Mouse (Mus musculus): ENCODE data around the gene Stx2.

Gene Stx2

GRCm38 (mm10) chr5:129008412-129008826 is at the start of gene Stx2:
TSS of gene Stx2 (minus strand) at chr5:129008574.
- CTCF ChIA-PET, result no interaction called here

- CTCF ChIA-PET, result no interaction called here
Observed at GRCm38 (mm10) chr5:129054675-129055284, 46.4 kb upstream of the Stx2 start.

- CTCF ChIA-PET, result no interaction called here
Observed at GRCm38 (mm10) chr5:129052636-129053355, 44.4 kb upstream of the Stx2 start.

- CTCF ChIA-PET, result no interaction called here
Observed at GRCm38 (mm10) chr5:129051910-129052309, 43.5 kb upstream of the Stx2 start.

- CTCF ChIA-PET, result no interaction called here
Observed at GRCm38 (mm10) chr5:129049372-129049771, 41.0 kb upstream of the Stx2 start.

- CTCF ChIA-PET, result interaction anchor here (0.7 kb wide), 2 partner anchors 53 to 183 kb away, joined by 5 to 6 read pairs; no protein-coding TSS in a partner anchor
Observed at GRCm38 (mm10) chr5:129045641-129046580, 37.5 kb upstream of the Stx2 start.

GRCm38 (mm10) chr5:129037739-129038138 is 29.4 kb upstream of the Stx2 start:
- CTCF ChIA-PET, result no interaction called here

- CTCF ChIA-PET, result no interaction called here
Observed at GRCm38 (mm10) chr5:129036678-129037077, 28.3 kb upstream of the Stx2 start.

GRCm38 (mm10) chr5:129029131-129029723 is 20.9 kb upstream of the Stx2 start:
- CTCF ChIA-PET, result no interaction called here

- CTCF ChIA-PET, result no interaction called here
Observed at GRCm38 (mm10) chr5:129026637-129027036, 18.3 kb upstream of the Stx2 start.

- CTCF ChIA-PET, result no interaction called here
Observed at GRCm38 (mm10) chr5:129026171-129026570, 17.8 kb upstream of the Stx2 start.

- CTCF ChIA-PET, result no interaction called here
Observed at GRCm38 (mm10) chr5:129025725-129026124, 17.4 kb upstream of the Stx2 start.

GRCm38 (mm10) chr5:129025048-129025447 is 16.7 kb upstream of the Stx2 start:
- CTCF ChIA-PET, result no interaction called here

GRCm38 (mm10) chr5:129020731-129021130 is 12.4 kb upstream of the Stx2 start:
- CTCF ChIA-PET, result no interaction called here

GRCm38 (mm10) chr5:129020300-129020668 is 11.9 kb upstream of the Stx2 start:
- CTCF ChIA-PET, result no interaction called here

GRCm38 (mm10) chr5:129019497-129020299 is 11.3 kb upstream of the Stx2 start, which contains the start of gene Ran:
TSS of gene Ran (plus strand) at chr5:129020069.
- CTCF ChIA-PET, result interaction anchor here (0.6 kb wide), 1 partner anchor 766 kb away, joined by 23 read pairs; no protein-coding TSS in a partner anchor

- CTCF ChIA-PET, result interaction anchor here (0.6 to 0.7 kb wide), 2 partner anchors 767 to 875 kb away, joined by 22 to 23 read pairs; no protein-coding TSS in a partner anchor
Observed at GRCm38 (mm10) chr5:129018782-129019489, 10.6 kb upstream of the Stx2 start.

GRCm38 (mm10) chr5:129016370-129016769 is 8.0 kb upstream of the Stx2 start:
- CTCF ChIA-PET, result no interaction called here

- CTCF ChIA-PET, result no interaction called here
Observed at GRCm38 (mm10) chr5:129015540-129015939, 7.2 kb upstream of the Stx2 start.

GRCm38 (mm10) chr5:129015020-129015419 is 6.6 kb upstream of the Stx2 start:
- CTCF ChIA-PET, result no interaction called here
